Mouse (Mus musculus): ENCODE measurements around the gene Eif3d. TPM values are rescaled to one million over a fixed set of nuclear protein-coding genes. Genes with fewer than 3 reads are reported as not detected.

The Eif3d gene
- polyA plus RNA-seq, 1 experiment from 2014 or later = 187 TPM

DNA sequence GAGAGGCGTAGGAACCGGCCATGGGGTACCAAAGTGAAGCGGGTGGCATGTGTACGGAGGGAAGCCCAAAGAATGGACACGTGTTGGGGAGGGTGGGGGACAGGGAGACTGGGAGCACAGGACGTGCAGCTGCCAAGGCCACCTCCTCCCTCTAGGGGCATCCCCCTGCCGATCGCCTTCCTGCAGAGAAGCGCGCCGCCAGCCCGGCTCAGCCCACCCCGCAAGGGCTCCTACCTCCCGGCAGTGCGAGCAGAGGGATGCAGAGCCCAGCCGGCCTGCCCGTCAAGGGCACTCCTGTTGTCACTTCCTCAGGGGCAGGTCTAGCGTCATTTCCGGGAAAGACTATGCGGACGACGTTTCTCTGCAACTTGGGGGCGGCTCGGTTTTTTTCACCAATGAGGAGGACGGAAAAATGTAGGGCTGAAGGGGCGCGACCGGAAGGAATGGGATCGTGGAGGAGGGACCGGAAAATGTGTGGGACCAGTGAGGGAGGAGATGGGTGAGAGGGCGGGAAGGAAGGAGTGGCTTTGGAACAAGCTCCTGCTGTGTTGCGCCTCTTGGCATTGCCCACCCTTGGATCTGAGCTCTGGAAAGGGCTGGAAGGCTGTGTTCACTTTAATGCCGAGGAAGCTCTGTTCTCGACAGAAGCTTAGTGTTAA is 41.8 kb downstream of the Eif3d start, which contains the start of gene Txn2:
TSS of gene Txn2 (minus strand) at position 334 of the 659 bp plus-strand sequence.
- Histone ChIP-seq H3K9ac (peak within 1 kb of the TSS; percentile 84), H3K9me3 (no peaks in the 10 kb centered on the region), H3K4me3 (peak within 1 kb of the TSS; percentile 90), H3K36me3 (peaks cover 24% of the 10 kb centered on the region), H3K4me1 (peaks cover 22% of the 10 kb centered on the region), H3K27ac (peak within 1 kb of the TSS; percentile 95), H3K27me3 (no peaks in the 10 kb centered on the region), H3K4me2 (peak within 1 kb of the TSS; percentile 87)
- under 1% methylated on average over 34 of the region's 34 CpGs for WGBS
- ATAC-seq (ENCODE audit: borderline replicate concordance, extremely low read depth, low FRiP score, low TSS enrichment) = peak; percentile 96

DNA sequence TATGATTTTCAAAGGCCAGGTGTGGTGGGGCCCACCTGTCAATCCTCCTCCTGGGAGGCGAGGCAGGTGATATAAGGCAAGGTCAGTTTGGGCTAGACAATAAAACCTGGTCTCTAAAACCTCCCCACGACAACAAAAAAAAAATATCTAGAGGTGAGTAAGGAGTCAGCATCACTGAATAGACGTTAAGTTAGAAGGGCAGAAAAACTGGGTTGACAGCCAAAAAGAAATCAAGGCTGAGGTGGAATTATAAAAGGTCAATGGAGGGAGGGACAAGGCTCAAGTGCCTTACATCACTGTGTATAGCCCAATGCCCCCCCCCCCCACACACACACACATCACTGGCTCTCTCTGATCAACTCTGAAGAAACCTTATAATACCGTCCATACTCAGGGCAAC is 42.5 kb downstream of the Eif3d start:
- Histone ChIP-seq H3K27me3 (no peaks in the 10 kb centered on the region), H3K4me1 (peaks cover 17% of the 10 kb centered on the region), H3K9me3 (no peaks in the 10 kb centered on the region), H3K4me2 (peak overlapping the region; percentile 67), H3K36me3 (peaks cover 30% of the 10 kb centered on the region), H3K9ac (peak overlapping the region; percentile 84), H3K4me3 (peak overlapping the region; percentile 90), H3K27ac (peak overlapping the region; percentile 95)
- 24% methylated on average over 4 of the region's 4 CpGs for WGBS
- no peak for ATAC-seq (ENCODE audit: borderline replicate concordance, extremely low read depth, low FRiP score, low TSS enrichment)

DNA sequence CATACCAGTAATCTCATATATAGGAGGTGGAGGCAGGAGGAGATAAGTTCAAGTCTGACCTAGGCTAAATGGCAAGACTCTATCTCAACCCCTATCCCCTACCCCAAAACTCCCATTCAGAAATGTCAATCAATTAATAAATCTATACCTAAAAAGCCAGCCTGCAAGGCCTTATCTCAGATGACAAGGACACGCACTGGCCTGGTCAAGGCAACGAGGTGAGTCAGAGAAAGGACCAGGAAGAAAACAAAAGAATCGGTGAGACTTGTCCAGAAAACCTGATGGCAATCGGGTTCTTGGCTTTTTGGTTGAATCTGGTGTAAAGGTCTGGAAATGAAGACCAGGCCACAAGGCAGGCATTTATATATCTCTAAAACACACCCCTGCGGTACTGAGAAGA is 43.7 kb downstream of the Eif3d start:
- ATAC-seq (ENCODE audit: borderline replicate concordance, extremely low read depth, low FRiP score, low TSS enrichment) = no peak
- 95% methylated on average over 5 of the region's 5 CpGs for WGBS
- Histone ChIP-seq H3K4me1 (peaks cover 17% of the 10 kb centered on the region), H3K27ac (no peak overlapping the region), H3K36me3 (peaks cover 41% of the 10 kb centered on the region), H3K4me3 (no peak overlapping the region), H3K27me3 (no peaks in the 10 kb centered on the region), H3K9ac (no peak overlapping the region), H3K9me3 (no peaks in the 10 kb centered on the region), H3K4me2 (no peak overlapping the region)

DNA sequence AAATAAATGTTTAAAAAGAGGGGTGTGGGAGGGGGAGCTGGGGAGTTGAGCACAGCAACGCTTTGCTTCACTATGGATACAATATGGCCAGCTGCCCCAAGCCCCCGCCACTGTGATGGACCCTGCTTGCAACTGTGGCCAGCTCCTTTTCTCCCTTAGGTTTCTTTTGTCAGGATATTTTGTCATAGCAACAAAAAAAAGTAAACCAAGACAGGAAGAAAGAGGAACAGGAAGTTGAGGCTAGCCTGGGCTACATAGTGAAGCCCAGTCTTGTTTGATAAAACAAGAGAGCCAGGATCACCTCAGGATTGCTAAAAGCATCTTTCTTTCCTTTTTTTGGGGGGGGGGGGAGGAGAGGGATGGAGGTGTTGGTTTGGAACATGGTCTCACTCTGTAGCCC is 45.4 kb downstream of the Eif3d start:
- ATAC-seq (ENCODE audit: borderline replicate concordance, extremely low read depth, low FRiP score, low TSS enrichment) = no peak
- H3K36me3 ChIP-seq = peaks cover 49% of the 10 kb centered on the region
- WGBS = 86% methylated on average over 2 of the region's 2 CpGs

DNA sequence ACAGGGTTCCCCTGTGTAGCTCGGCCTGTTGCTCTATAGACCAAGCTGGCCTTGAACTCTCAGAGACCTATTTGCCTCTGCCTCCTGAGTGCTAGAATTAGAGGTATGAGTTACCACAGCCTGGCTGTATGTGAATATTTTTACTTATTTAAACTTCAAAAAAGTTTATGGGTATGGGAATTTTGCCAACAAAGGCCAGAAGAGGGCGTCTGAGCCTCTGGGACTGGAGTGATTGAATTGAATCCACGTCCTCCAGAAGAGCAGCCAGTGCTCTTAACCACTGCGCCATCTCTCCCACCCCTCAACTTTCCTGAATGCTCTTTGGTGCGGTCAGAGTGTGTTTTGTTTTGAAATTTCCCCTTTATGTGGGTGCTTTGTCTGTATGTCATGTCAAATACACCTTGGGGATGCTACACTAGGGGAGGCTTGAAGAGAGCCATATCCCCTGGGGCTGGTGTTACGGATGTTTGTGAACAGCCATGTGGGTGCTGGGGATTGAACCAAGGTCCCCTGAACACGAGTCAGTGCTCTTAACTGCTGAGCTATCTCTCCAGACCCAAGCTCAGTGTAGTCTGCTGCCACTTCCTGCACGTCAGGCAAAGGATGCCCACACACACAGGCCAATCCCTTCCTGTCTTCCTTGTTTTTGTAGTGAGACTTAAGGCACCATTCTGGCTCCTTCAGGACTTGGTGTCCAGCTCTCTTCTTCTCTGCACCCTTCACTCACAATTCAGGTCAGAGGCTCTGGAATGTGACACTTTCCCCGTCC is 47.2 kb downstream of the Eif3d start:
- Histone ChIP-seq H3K9me3 (no peaks in the 10 kb centered on the region), H3K4me1 (peaks cover 8% of the 10 kb centered on the region), H3K9ac (no peak overlapping the region), H3K4me2 (no peak overlapping the region), H3K27ac (no peak overlapping the region), H3K36me3 (peaks cover 59% of the 10 kb centered on the region), H3K27me3 (no peaks in the 10 kb centered on the region), H3K4me3 (no peak overlapping the region)
- 64% methylated on average over 9 of the region's 9 CpGs for WGBS
- ATAC-seq (ENCODE audit: borderline replicate concordance, extremely low read depth, low FRiP score, low TSS enrichment) = no peak

More for the DNA sequence above, 45.4 kb downstream of the Eif3d start:
- Histone ChIP-seq H3K27me3 (no peaks in the 10 kb centered on the region), H3K4me2 (no peak overlapping the region), H3K4me3 (no peak overlapping the region), H3K27ac (no peak overlapping the region), H3K4me1 (peaks cover 17% of the 10 kb centered on the region), H3K9me3 (no peaks in the 10 kb centered on the region), H3K9ac (no peak overlapping the region)

DNA sequence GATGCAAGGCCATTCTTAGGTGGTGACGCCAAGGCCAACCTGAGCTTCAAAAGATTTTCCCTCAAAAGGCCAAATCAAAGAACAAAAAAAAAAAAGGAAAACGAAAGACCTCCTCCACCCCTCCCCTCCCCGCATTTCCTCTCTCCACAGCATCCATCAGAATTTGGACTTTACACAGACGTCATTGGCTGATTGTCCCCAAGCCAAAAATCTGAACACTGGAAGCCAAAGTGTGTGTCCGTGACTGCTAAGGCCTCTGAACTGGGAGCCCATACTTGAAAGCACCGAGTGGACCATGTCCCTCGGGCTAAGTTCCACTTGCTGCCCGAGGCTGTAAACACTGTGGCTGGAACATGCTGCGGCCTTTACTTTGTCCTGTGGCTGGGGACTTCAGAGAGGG is 47.9 kb downstream of the Eif3d start:
- ATAC-seq (ENCODE audit: borderline replicate concordance, extremely low read depth, low FRiP score, low TSS enrichment) = no peak
- H3K27ac ChIP-seq = no peak overlapping the region
- no peak overlapping the region for H3K9ac ChIP-seq
- H3K36me3 ChIP-seq = peaks cover 60% of the 10 kb centered on the region
- H3K4me3 ChIP-seq = no peak overlapping the region
- H3K4me2 ChIP-seq = no peak overlapping the region
- H3K9me3 ChIP-seq = no peaks in the 10 kb centered on the region
- H3K4me1 ChIP-seq = peaks cover 2% of the 10 kb centered on the region
- WGBS = 78% methylated on average over 9 of the region's 9 CpGs
- no peaks in the 10 kb centered on the region for H3K27me3 ChIP-seq

DNA sequence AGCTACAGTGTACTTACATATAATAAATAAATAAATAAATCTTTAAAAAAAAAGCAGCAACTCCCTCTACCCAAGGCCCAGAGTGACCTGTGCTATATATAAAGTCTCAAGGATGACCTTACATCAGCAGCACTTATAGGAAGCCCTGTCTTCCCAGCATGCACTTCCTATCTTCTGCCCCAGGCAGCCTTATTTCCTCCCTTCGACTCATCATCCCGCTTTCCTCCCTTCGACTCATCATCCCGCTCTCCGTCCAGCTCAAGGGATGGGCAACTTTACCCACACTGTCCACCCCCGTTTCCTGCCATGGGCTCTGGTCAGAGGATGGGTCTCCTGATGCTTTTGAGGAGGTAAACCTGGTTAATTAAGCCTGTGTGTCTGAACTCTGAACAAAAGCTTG is 49.0 kb downstream of the Eif3d start:
- WGBS = 81% methylated on average over 6 of the region's 6 CpGs
- Histone ChIP-seq H3K9me3 (no peaks in the 10 kb centered on the region), H3K4me3 (no peak overlapping the region), H3K4me2 (no peak overlapping the region), H3K36me3 (peaks cover 58% of the 10 kb centered on the region), H3K27ac (no peak overlapping the region), H3K27me3 (no peaks in the 10 kb centered on the region), H3K4me1 (no peaks in the 10 kb centered on the region), H3K9ac (no peak overlapping the region)
- no peak for ATAC-seq (ENCODE audit: borderline replicate concordance, extremely low read depth, low FRiP score, low TSS enrichment)

DNA sequence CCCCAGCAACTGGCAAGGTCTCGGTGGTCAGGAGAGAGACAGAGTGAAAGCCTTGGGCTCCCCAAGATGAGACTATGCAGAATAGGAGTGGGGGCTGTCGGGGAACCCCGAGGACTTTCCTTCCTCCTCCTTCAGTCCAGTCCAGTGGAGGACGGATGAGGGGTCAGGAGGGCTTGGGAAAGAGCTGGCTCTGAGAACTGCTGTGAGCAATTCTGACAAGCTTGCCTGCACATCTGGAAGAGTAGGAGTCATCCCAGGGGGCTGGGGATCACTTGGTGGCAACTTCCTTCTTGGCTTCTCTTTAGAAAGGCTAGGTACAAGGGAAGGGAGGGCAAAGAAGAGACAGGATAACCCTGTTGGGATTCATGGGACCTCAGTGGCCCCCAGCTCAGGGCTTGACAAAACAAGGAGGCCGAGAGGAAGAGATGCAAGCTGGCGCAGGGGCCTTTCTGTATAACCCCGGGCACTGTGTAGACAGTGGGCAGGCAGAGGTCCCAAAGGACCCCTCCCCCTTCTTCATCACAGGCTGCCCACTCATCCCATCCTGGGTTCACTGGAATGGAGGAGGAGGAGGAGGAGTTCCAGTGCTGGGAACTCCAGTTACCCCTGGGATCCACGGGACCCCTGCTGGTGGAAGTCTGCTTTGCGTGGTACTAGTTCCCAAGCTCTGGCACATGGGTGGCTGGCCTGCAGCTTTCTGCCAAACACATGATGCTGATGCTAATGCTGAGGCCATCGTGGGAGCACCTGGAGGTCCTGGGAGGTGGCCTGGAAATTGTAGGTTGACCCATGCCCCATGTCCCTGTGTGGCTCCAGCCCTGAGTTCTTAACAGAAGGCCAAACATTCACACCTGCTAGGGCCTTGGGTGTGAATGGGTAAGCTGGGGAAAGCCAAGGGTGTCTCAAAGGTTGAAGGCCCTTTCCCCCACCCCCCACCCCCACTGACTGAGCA is 49.8 kb downstream of the Eif3d start:
- H3K4me2 ChIP-seq = no peak overlapping the region
- no peak overlapping the region for H3K4me3 ChIP-seq
- no peak overlapping the region for H3K9ac ChIP-seq
- ATAC-seq (ENCODE audit: borderline replicate concordance, extremely low read depth, low FRiP score, low TSS enrichment) = no peak
- H3K9me3 ChIP-seq = no peaks in the 10 kb centered on the region
- 0 out of 2 replicates have a peak overlapping the region, but pooled peaks have one; percentile 0 for H3K27ac ChIP-seq
- H3K27me3 ChIP-seq = no peaks in the 10 kb centered on the region
- no peaks in the 10 kb centered on the region for H3K4me1 ChIP-seq
- peaks cover 50% of the 10 kb centered on the region for H3K36me3 ChIP-seq
- 67% methylated on average over 10 of the region's 10 CpGs for WGBS

DNA sequence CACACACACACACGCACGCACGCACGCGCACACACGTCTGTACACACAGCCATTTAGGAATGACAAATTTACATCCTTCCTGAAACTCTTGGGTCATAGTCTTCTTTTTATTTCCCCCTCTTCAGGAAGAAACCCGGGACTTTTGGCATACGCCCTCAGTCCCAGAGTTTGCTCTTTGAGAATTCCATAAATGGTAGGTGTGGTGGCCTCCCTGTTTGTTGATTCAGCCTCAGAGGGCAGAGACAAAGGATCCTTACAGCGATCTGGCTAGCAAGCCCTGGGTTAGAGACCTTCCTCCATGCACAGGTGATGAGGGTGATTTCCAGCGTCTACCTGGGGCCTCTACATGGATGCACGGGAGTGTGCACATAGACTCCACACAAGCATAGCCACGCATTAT is 51.2 kb downstream of the Eif3d start:
- Histone ChIP-seq H3K4me1 (no peaks in the 10 kb centered on the region), H3K36me3 (peaks cover 52% of the 10 kb centered on the region), H3K4me2 (no peak overlapping the region), H3K27ac (peak overlapping the region; percentile 46; the same call in 1 of the 2 replicates), H3K9me3 (no peaks in the 10 kb centered on the region), H3K27me3 (no peaks in the 10 kb centered on the region), H3K9ac (no peak overlapping the region), H3K4me3 (no peak overlapping the region)
- no peak for ATAC-seq (ENCODE audit: borderline replicate concordance, extremely low read depth, low FRiP score, low TSS enrichment)
- WGBS = 75% methylated on average over 12 of the region's 12 CpGs

DNA sequence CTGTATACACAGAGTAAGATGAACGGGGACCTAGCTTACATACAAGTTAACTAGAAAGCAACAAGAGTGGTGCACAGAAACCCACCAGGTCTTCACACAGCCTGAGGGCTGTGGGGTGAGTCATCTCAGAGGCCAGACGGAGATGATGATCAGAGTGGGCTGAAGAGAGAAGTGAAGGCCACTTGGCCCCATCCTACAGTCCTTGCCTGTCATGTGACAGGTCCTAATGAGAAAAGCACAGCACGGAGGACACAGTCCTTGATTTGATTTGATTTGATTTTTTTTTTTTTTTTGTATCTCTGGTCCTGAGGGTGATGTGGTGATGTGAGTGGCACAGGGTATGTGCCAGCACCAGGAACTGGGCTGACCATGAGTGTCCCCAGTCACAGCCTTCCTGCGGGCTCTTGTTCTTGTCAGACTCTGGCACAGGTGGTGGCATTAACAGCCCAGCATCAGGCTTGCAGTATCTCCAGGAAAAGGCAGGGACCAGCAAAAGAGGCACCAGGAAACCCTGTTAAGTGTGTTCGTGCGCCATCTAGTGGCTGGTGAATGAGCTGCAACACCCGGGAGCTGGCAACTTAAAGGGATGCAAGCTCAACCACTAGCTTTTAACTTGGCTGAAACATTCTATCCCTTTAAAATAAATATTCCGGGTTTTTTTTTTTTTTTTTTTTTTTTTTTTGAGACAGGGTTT is 53.6 kb downstream of the Eif3d start:
- Histone ChIP-seq H3K4me2 (no peak overlapping the region), H3K4me3 (no peak overlapping the region), H3K27me3 (no peaks in the 10 kb centered on the region), H3K4me1 (peaks cover 8% of the 10 kb centered on the region), H3K9me3 (no peaks in the 10 kb centered on the region), H3K9ac (no peak overlapping the region), H3K27ac (no peak overlapping the region), H3K36me3 (peaks cover 31% of the 10 kb centered on the region; the same call in 1 of the 2 replicates)
- no peak; the same call in 1 of the 2 replicates for ATAC-seq (ENCODE audit: borderline replicate concordance, extremely low read depth, low FRiP score, low TSS enrichment)
- 35% methylated on average over 8 of the region's 8 CpGs for WGBS

DNA sequence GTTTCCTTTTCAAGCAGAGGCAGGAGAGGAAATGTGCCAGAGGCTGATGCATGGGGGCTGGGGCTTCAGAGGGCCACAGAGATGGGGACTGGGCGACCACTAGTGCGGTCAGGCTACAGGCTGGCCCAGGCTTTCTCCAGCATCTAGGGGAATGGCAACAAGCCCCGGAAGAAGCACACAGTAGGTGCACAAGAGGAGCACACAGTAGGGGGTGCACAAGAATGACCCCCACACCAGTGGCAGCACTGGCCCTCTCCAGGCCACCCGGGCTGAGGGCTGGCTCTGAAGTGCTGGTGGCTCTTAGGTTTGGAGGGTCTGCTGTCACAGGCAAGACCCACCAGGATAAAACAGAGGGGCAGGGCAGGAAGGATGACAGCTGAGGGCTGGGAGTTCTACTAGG is 55.3 kb downstream of the Eif3d start:
- no peak overlapping the region for H3K4me3 ChIP-seq

More for the DNA sequence above, 55.3 kb downstream of the Eif3d start:
- whole genome bisulfite sequencing = 97% methylated on average over 4 of the region's 4 CpGs
- H3K27ac ChIP-seq = no peak overlapping the region
- ATAC-seq (ENCODE audit: borderline replicate concordance, extremely low read depth, low FRiP score, low TSS enrichment) = no peak
- H3K4me2 ChIP-seq = no peak overlapping the region
- H3K27me3 ChIP-seq = no peaks in the 10 kb centered on the region
- peaks cover 23% of the 10 kb centered on the region; the same call in 1 of the 2 replicates for H3K36me3 ChIP-seq
- peaks cover 14% of the 10 kb centered on the region for H3K4me1 ChIP-seq
- H3K9me3 ChIP-seq = no peaks in the 10 kb centered on the region
- no peak overlapping the region for H3K9ac ChIP-seq

Data from lung, embryonic 15.5 days (tissue).